Mouse (Mus musculus) limb, embryonic 14.5 days (tissue): ENCODE results near the gene Flna. TPM values are rescaled to one million over a fixed set of nuclear protein-coding genes. Genes with fewer than 3 reads are reported as not detected.

Source experiments
- ATAC-seq: fragments of 200-750 bp; cut with Nextera tagmentation; 2 replicates; pipeline ENCODE4 v1.8.0; 2017; ENCODE audit warnings: low read depth, moderate number of reproducible peaks, moderate TSS enrichment; ENCODE audit not compliant: low FRiP score
- DNase-seq: peaks from one replicate; pipeline ENCODE4 v3.0.0-alpha.2; 2015; ENCODE audit warnings: low spot score
- H3K27ac ChIP-seq: fragments of 300-500 bp; sonication (generic); replicated peaks from 2 replicates; pipeline ENCODE4 v1.5.1; 2014; ENCODE audit warnings: low read depth, mild to moderate bottlenecking, low read length, moderate library complexity, mixed read lengths
- H3K27me3 ChIP-seq: fragments of 300-500 bp; sonication (generic); 2 replicates; pipeline ENCODE4 v1.6.1; 2014; ENCODE audit warnings: low read length, mixed read lengths; ENCODE audit not compliant: control insufficient read depth, insufficient read depth
- H3K36me3 ChIP-seq: fragments of 300-500 bp; sonication (generic); 2 replicates; pipeline ENCODE4 v1.6.1; 2014; ENCODE audit warnings: mild to moderate bottlenecking, low read length, moderate library complexity, mixed read lengths; ENCODE audit not compliant: control insufficient read depth, insufficient read depth
- H3K4me1 ChIP-seq: fragments of 300-500 bp; sonication (generic); 2 replicates; pipeline ENCODE4 v1.6.1; 2014; ENCODE audit warnings: antibody characterized with exemption, low read length, mixed read lengths; ENCODE audit not compliant: control insufficient read depth, insufficient read depth
- H3K4me2 ChIP-seq: fragments of 300-500 bp; sonication (generic); replicated peaks from 2 replicates; pipeline ENCODE4 v1.6.1; 2014; ENCODE audit warnings: low read depth, mild to moderate bottlenecking, low read length, moderate library complexity; ENCODE audit not compliant: severe bottlenecking
- H3K4me3 ChIP-seq: fragments of 300-500 bp; sonication (generic); replicated peaks from 2 replicates; pipeline ENCODE4 v1.5.1; 2014; ENCODE audit warnings: low read length
- H3K9ac ChIP-seq: fragments of 300-500 bp; sonication (generic); 2 replicates; pipeline ENCODE4 v1.6.1; 2014; ENCODE audit warnings: mild to moderate bottlenecking, low read depth, low read length, moderate library complexity; ENCODE audit not compliant: severe bottlenecking
- H3K9me3 ChIP-seq: fragments of 300-500 bp; sonication (generic); 2 replicates; pipeline ENCODE4 v1.6.1; 2016; ENCODE audit warnings: low read length; ENCODE audit not compliant: control insufficient read depth
- POLR2A ChIP-seq: fragments of 200-500 bp; IDR thresholded peaks from 2 replicates; pipeline ENCODE4 v1.8.0; 2012; ENCODE audit warnings: inconsistent platforms, mild to moderate bottlenecking, moderate library complexity, borderline replicate concordance; ENCODE audit not compliant: insufficient read depth, insufficient read length; ENCODE audit errors: extremely low read depth
- WGBS: fragments of 180-500 bp; shearing (Covaris S2); extraction: QIAGEN DNeasy Blood & Tissue Kit; methylation state at CpG from one replicate; pipeline ENCODE4 v1.1.7; 2014; 5-methylcytosine and 5-hydroxymethylcytosine counted together
- polyA plus RNA-seq, 2 experiments: library from polyadenylated mRNA; depleted of rRNA in 1 of 2; stranded (reverse) in 1 of 2; unstranded in 1 of 2; fragments of >200 nt; fragmentation: Nextera tagmentation in 1 of 2; extraction: Ambion mirVana in 1 of 2; gene quantifications; 2 replicates each; pipeline versions ENCODE4 v1.2.1 to v1.2.3; 2012 to 2014

Flna gene
- 573 and 611 TPM in 2 replicates for polyA plus RNA-seq (2012; rRNA removed)
- polyA plus RNA-seq (2014; fragmentation: Nextera tagmentation; extraction: Ambion mirVana), result 335 and 363 TPM in 2 replicates

- DNase-seq (peak; percentile 41), ATAC-seq (no peak)
- H3K27ac ChIP-seq, result peak within 1 kb of the TSS; percentile 67
- peak within 1 kb of the TSS; percentile 54 for H3K9ac ChIP-seq
- no peaks in the 10 kb centered on the region for H3K36me3 ChIP-seq
- TF ChIP-seq POLR2A, result no peak
- WGBS, result 39% methylated on average over 36 of the region's 38 CpGs
- H3K4me3 ChIP-seq, result peak within 1 kb of the TSS; percentile 38
- no peaks in the 10 kb centered on the region for H3K9me3 ChIP-seq
- H3K4me2 ChIP-seq, result peak within 1 kb of the TSS; percentile 54
- H3K4me1 ChIP-seq, result no peaks in the 10 kb centered on the region
- no peaks in the 10 kb centered on the region for H3K27me3 ChIP-seq
Observed at GRCm38 (mm10) chrX:74249615-74250014, at the start of gene Flna. Flna (minus strand) TSS chrX:74249820.

DNA sequence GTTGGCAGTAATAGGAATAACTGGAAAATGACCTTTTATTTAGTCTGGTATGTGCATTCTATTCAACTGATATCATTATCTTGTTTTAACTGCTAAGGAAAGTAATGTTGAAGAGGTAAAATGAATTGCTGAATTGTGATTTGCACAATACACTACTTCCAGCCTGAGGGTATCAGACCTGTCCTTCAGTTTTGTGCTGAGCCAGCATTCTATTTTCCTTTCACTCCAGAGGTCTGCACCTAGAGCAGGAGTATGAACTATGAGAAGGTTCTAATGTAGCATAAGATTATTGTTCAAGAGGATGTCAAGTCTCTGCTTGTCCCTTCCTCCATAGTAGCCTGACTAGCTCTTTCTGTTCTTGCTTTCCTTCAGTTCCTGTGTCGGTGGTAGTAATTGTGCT, 48.7 kb upstream of the Flna start:
- no peaks in the 10 kb centered on the region for H3K27me3 ChIP-seq
- H3K36me3 ChIP-seq, result peaks cover 18% of the 10 kb centered on the region
- no peak for ATAC-seq
- H3K27ac ChIP-seq, result no peak overlapping the region
- no peak overlapping the region for H3K9ac ChIP-seq
- no peak for TF ChIP-seq POLR2A
- H3K4me2 ChIP-seq, result no peak overlapping the region
- DNase-seq, result no peak
- no peaks in the 10 kb centered on the region; the same call in 1 of the 2 replicates for H3K4me1 ChIP-seq
- WGBS, result 80% methylated on average over 1 of the region's 1 CpGs
- H3K4me3 ChIP-seq, result no peak overlapping the region
- H3K9me3 ChIP-seq, result no peaks in the 10 kb centered on the region

GRCm38 (mm10) chrX:74296538-74297448, 47.2 kb upstream of the Flna start, which contains the start of gene Atp6ap1:
Atp6ap1 (plus strand) TSS chrX:74297097.
- no peak for TF ChIP-seq POLR2A
- H3K27ac ChIP-seq, result 0 out of 2 replicates have a peak within 1 kb of the TSS, but pooled peaks have one; percentile 55
- peaks cover 8% of the 10 kb centered on the region for H3K36me3 ChIP-seq
- H3K27me3 ChIP-seq, result no peaks in the 10 kb centered on the region
- peak within 1 kb of the TSS; percentile 59 for H3K4me3 ChIP-seq
- peak within 1 kb of the TSS; percentile 59 for H3K4me2 ChIP-seq
- peak; percentile 94 for DNase-seq
- peak within 1 kb of the TSS; percentile 74 for H3K9ac ChIP-seq
- no peaks in the 10 kb centered on the region for H3K9me3 ChIP-seq
- no peaks in the 10 kb centered on the region; the same call in 1 of the 2 replicates for H3K4me1 ChIP-seq
- 19% methylated on average over 36 of the region's 37 CpGs for WGBS
- peak; percentile 99 for ATAC-seq

DNA sequence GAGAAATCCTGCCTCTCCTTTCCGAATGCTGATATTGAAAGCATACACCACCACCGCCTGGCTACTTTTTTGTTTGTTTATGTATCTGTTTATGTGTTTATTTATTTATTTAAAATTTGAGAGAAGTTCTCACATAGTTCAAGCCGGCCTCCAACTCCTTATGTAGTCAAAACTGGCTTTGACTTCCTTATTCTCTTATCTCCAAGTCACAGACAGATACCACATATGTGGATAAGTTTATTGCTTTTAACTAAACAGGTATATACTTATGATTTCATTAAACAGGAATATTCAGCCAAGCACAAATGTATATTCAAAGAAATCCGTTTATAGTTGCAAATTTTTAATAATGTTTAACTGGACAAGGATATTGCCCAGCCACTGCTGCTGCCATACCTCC, 43.8 kb upstream of the Flna start:
- 74% methylated on average over 4 of the region's 4 CpGs for WGBS
- no peak for DNase-seq
- no peak for TF ChIP-seq POLR2A
- Histone ChIP-seq H3K9me3 (no peaks in the 10 kb centered on the region), H3K27ac (no peak overlapping the region), H3K4me3 (no peak overlapping the region), H3K27me3 (no peaks in the 10 kb centered on the region), H3K4me2 (no peak overlapping the region), H3K4me1 (no peaks in the 10 kb centered on the region; the same call in 1 of the 2 replicates), H3K36me3 (peaks cover 2% of the 10 kb centered on the region; the same call in 1 of the 2 replicates), H3K9ac (no peak overlapping the region)
- ATAC-seq, result no peak

GRCm38 (mm10) chrX:74283092-74283437, 33.4 kb upstream of the Flna start:
- Histone ChIP-seq H3K27ac (peak overlapping the region; percentile 67; the same call in 1 of the 2 replicates), H3K9ac (peak overlapping the region; percentile 71), H3K27me3 (no peaks in the 10 kb centered on the region), H3K4me3 (peak overlapping the region; percentile 58), H3K4me1 (0 out of 2 replicates have a peak, but pooled peaks cover 4% of the 10 kb centered on the region), H3K9me3 (no peaks in the 10 kb centered on the region), H3K36me3 (no peaks in the 10 kb centered on the region), H3K4me2 (peak overlapping the region; percentile 64)
- ATAC-seq (no peak), DNase-seq (no peak)
- WGBS, result 43% methylated on average over 5 of the region's 5 CpGs
- TF ChIP-seq POLR2A, result no peak
